Mouse (Mus musculus) adrenal gland, postnatal 10 days (tissue): Measurements from ENCODE around the gene Magi1. TPM values are rescaled to one million over a fixed set of nuclear protein-coding genes. Genes with fewer than 3 reads are reported as not detected.
A peak's percentile ranks its signal among the peaks of the same experiment; 100 is the strongest.

Source experiments
- DNase-seq: peaks from one replicate; pipeline ENCODE4 v3.0.0; 2021; ENCODE audit warnings: mixed read lengths
- total RNA-seq, 2 experiments: library from RNA; stranded (reverse); gene quantifications; 2 replicates each; pipeline ENCODE4 v1.2.3; 2021

Gene Magi1
- total RNA-seq, 2 experiments from 2014 or later = 19.1 to 22.4 TPM

DNA sequence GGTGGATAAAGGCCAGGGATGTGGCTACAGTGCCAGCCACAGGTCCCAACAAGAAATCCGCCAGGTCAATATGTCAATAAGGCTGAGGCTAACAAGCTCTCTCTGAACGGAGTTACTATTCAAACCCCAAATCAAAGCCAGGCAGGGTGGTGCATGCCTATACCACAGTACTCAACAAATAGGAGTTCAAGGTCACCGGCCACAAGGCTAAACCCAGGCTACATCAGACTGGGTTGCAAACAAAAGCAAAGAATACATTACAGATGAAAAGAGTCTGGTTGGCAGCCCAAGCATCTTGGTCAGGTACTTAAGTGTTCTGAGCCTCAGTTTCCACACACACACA is 25.9 kb downstream of the Magi1 start:
- DNase-seq = no peak

- no peak for DNase-seq
These were observed 26.5 kb downstream of the Magi1 start for GRCm38 (mm10) chr6:94256982-94257830.

DNA sequence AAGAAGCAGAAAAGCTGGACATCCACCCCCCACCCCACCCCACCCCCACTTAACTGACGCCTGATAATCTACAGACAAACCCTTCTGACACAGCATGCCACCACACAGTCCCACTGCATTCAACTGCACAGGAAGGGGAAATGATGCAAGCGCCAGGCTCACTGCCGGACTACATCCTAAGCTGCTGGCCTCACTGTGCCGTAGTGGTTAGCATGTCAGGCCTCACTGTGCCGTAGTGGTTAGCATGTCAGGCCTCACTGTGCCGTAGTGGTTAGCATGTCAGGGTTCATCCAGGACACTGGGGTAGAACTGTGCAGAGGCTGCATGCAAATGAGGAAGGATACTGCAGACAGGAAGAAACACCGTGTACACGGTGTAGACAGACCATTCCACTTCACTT is 29.8 kb downstream of the Magi1 start:
- DNase-seq = no peak

- no peak for DNase-seq
These were observed 32.3 kb downstream of the Magi1 start for GRCm38 (mm10) chr6:94251358-94251945.

GRCm38 (mm10) chr6:94249286-94249790 is 34.4 kb downstream of the Magi1 start:
- no peak for DNase-seq

DNA sequence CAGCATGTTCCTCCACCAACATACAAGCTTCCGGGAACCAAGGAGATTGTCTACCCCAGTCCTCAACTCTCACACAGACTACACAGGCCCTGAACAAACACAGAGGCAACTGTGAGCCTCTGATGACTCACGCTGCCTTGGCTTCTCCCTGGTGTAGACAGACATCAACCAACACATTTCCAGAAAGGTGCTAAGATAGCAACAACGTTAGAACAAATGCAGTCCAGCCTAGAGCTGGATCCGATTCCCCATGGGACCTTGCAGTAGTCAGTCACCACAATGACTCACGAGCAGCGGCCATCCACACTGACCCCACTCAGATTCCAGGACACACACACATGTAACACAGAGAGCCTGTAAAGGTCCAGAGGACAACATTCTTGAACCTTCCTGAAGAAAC is 42.5 kb downstream of the Magi1 start:
- DNase-seq = no peak

- no peak for DNase-seq
These were observed 45.1 kb downstream of the Magi1 start for GRCm38 (mm10) chr6:94238643-94239042.

- no peak for DNase-seq
These were observed 46.8 kb downstream of the Magi1 start for GRCm38 (mm10) chr6:94236899-94237298.

GRCm38 (mm10) chr6:94232243-94232785 is 51.4 kb downstream of the Magi1 start:
- DNase-seq = no peak

DNA sequence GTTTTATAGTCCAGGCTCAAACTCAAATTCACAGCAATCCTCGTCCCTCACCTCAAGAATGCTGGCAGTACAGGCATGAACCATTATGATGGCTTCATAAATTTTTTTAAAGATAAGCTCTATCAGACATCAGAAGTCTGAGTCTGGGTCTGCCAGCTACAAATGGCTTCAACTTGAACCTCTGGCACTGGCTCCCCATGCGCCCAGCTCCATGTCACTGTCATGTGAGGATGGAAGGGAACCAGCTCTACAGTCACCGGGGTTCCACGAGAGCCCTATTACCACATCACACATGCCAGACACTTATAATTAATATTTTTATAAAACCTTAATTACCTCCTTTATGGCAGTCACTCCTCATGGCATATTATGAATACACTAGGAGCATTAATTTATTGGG is 51.9 kb downstream of the Magi1 start:
- no peak for DNase-seq

DNA sequence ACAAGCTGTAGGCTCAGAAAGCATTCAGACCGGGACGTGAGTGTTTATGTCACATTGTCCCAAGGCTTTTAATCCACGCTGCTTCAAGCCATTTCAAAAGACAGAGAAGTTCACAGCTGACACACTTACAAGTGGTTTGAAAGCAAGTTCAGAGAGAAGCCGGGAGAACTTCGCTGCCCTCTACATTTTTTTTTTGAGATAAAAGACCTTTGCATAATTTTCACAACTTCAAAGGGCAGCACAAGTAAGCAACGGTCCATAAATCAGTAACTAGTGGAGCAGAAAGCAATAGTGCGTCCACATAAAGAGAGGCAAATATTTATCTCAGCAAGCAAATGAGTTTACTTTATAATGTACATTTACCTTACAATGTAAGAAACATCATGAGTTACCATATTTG is 52.4 kb downstream of the Magi1 start:
- DNase-seq = no peak

DNA sequence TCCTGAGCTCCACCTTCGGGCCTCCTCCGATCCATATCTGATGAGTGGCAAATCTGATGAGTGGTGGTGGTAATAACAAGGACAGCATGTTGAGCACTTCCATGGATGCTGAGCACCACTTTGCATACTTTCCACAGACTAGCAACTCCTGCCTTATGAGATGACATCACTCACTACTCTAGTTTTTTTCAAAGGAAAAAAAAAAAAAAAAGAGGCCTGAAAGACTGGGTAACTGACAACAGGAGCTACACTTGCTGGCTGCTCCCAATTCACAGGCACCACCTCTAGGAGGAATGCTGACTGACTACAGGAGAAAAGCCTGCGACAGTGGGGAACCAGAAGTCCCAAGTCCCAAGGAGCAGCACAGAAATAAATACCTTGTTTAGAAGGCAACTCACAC is 52.8 kb downstream of the Magi1 start:
- DNase-seq = no peak

DNA sequence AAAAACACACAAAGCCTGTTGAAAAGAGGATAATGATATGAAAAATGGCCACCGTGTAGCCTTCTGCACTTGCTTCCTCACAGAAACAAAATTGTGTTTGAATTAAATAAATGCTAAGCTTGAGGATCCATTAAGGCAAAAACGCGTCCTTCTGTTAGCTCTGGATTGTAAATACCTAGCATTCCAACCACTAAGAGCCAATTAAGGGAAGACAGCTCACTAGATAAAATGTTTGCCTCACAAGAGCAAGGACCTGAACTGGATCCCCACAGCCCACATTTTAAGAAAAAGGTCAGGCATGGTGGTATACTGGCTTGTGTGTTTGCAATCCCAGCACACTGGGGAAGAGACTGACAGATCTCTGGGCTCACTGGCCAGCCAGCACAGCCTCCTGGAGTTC is 53.6 kb downstream of the Magi1 start:
- DNase-seq = no peak

- peak; percentile 37 for DNase-seq
These were observed 57.5 kb downstream of the Magi1 start for GRCm38 (mm10) chr6:94226262-94226661.

DNA sequence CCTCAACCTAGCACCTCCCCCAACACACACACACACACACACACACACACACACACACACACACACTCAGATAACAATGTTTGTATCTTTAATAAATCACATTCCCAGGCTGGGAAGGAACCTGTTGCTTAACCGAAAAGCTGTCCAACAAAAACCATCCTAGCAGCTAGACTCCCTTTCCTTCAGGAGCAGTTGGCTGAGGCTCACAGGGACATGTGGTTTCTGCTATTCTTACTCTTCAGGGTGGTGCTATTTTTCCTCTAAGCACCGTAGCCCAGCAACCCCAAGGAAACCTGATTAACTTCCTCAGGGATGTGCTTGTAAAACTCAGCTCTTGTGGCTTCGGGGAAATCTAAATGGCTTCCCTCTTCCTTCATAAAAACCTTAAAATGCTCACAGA is 57.9 kb downstream of the Magi1 start:
- no peak for DNase-seq

- DNase-seq = peak; percentile 54
These were observed 58.6 kb downstream of the Magi1 start for GRCm38 (mm10) chr6:94225091-94225490.

GRCm38 (mm10) chr6:94222253-94222652 is 61.5 kb downstream of the Magi1 start:
- DNase-seq = no peak

DNA sequence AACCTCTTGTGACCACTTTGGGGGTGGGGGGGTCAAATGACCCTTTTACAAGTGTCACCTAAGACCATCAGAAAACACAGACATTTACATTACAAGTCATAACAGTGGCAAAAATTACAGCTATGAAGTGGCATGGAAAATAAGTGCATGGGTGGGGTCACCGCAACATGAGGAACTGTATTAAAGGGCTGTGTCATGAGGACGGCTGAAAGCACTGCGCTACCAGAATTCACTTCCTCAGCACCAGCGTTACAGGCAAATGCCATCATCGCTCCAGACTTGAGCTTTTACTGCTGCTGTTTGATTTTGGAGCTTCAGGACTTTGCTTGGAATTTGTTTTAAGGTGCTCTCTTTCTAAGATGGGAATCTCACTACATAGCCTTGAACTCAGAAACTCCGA is 62.0 kb downstream of the Magi1 start:
- DNase-seq = no peak

DNA sequence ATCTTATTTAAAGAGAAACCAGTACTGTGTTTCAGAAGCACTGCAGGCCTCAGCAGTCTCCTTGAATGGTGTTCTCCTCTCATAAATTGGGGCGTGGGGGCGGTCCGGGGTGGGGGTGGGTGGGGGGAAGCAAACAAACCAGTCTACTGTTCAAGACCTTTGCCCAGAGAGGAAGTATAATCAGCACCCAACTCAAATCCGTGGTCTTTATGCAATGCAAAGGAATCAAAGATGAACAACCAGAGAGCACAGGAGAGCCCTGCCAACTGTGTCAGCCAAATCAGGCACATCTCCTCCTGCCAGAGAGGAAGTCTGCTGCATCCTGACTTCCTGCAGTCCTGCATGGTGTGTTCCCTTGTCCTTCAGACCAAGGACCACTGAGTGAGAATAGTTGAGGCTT is 65.6 kb downstream of the Magi1 start:
- DNase-seq = no peak

GRCm38 (mm10) chr6:94215834-94216233 is 67.9 kb downstream of the Magi1 start:
- DNase-seq = no peak

- DNase-seq = no peak
These were observed 68.7 kb downstream of the Magi1 start for GRCm38 (mm10) chr6:94214895-94215538.

DNA sequence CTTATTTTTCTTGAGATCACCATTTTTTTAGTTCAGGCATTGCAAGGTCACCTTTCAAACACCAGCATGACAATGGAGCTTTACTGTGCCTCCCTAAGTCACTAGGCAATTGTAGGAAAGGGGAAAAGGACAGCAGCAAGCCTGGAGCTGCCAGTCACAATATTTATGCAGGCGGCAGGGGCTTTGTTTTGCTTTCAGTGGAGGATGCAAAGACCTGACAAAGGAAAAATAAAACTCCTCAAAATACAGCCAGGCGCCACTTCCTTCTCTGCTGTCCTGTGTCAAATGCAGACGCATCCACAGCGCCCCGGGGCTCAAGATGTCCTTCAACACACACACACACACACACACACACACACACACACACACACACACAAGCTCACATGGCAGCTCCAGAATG is 77.8 kb downstream of the Magi1 start:
- DNase-seq = peak; percentile 43

DNA sequence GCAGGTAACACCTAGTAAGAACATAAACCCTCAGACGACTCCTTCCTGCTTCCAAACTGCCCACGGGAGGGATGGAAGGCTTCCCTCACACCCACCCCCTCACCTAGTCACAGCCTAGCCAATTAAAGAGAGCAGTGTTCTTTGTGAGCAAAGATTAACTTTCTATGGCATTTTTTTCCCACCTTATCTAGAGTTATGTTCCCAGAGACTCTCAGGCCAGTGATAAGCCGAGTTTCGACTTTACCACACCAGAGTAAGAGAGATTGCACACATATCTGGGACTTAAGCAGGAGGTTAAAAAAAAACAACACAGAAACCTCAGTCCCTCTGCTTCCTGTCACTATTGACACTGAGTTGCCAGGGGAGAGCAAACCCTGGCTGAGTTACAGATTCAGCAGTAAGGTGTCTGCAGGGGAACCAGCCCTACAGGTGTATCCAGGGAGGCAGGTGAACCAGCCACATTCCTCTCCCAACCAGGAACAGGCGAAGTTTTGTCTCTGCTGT is 80.0 kb downstream of the Magi1 start:
- DNase-seq = no peak
